Mouse (Mus musculus) forebrain, embryonic 10.5 days (tissue): ENCODE results near the gene Grk6. TPM values are rescaled to one million over a fixed set of nuclear protein-coding genes. Genes with fewer than 3 reads are reported as not detected.

Source experiments
- DNase-seq: peaks from one replicate; pipeline ENCODE4 v3.0.0-alpha.2; 2017; ENCODE audit warnings: low spot score; ENCODE audit errors: extremely low spot score
- H3K27ac ChIP-seq: fragments of 300-500 bp; sonication (generic); 2 replicates; pipeline ENCODE4 v1.5.1; 2016; ENCODE audit warnings: mild to moderate bottlenecking
- H3K27me3 ChIP-seq: fragments of 300-500 bp; sonication (generic); 2 replicates; pipeline ENCODE4 v1.6.1; 2016; ENCODE audit warnings: mild to moderate bottlenecking; ENCODE audit not compliant: poor library complexity, severe bottlenecking
- H3K36me3 ChIP-seq: fragments of 300-500 bp; sonication (generic); replicated peaks from 2 replicates; pipeline ENCODE4 v1.6.1; 2016; ENCODE audit warnings: mild to moderate bottlenecking, moderate library complexity
- H3K4me1 ChIP-seq: fragments of 300-500 bp; sonication (generic); 2 replicates; pipeline ENCODE4 v1.6.1; 2016
- H3K4me3 ChIP-seq: fragments of 300-500 bp; sonication (generic); 2 replicates; pipeline ENCODE4 v1.5.1; 2016; ENCODE audit warnings: mild to moderate bottlenecking, moderate library complexity
- H3K9me3 ChIP-seq: fragments of 300-500 bp; sonication (generic); 2 replicates; pipeline ENCODE4 v1.6.1; 2016; ENCODE audit warnings: mild to moderate bottlenecking, moderate library complexity
- WGBS: fragments of 180-500 bp; shearing (Covaris S2); methylation state at CpG from one replicate; pipeline ENCODE4 v1.1.7; 2016; 5-methylcytosine and 5-hydroxymethylcytosine counted together
- microRNA-seq: library from miRNA; unstranded; fragments of <30 nt; microRNA quantifications from one replicate; pipeline ENCODE4, GENCODE M21; 2017
- polyA plus RNA-seq: library from polyadenylated mRNA; unstranded; fragments of >200 nt; fragmentation: Nextera tagmentation; extraction: Ambion mirVana; gene quantifications from 2 replicates; pipeline ENCODE4 v1.2.1, GENCODE M21; 2016

Grk6 gene
- polyA plus RNA-seq, 1 experiment from 2014 or later: 44.8 TPM

- 92% methylated on average over 8 of the region's 8 CpGs for WGBS
- Histone ChIP-seq H3K4me1 (peaks cover 6% of the 10 kb centered on the region), H3K27ac (no peak overlapping the region), H3K9me3 (no peaks in the 10 kb centered on the region), H3K36me3 (peaks cover 95% of the 10 kb centered on the region), H3K27me3 (no peaks in the 10 kb centered on the region), H3K4me3 (no peak overlapping the region)
- DNase-seq: no peak
These were observed 57.5 kb downstream of the Grk6 start for GRCm38 (mm10) chr13:55502405-55502804.

- DNase-seq: no peak
- Histone ChIP-seq H3K27ac (no peak overlapping the region), H3K36me3 (peaks cover 97% of the 10 kb centered on the region), H3K4me1 (0 out of 2 replicates have a peak, but pooled peaks cover under 1% of the 10 kb centered on the region), H3K4me3 (no peak overlapping the region), H3K27me3 (no peaks in the 10 kb centered on the region), H3K9me3 (no peaks in the 10 kb centered on the region)
- WGBS: 87% methylated on average over 5 of the region's 5 CpGs
These were observed 59.5 kb downstream of the Grk6 start for GRCm38 (mm10) chr13:55504390-55504789.

- H3K9me3 ChIP-seq: no peaks in the 10 kb centered on the region
- no peak for DNase-seq
- peaks cover 98% of the 10 kb centered on the region for H3K36me3 ChIP-seq
- WGBS: 91% methylated on average over 9 of the region's 9 CpGs
- H3K4me3 ChIP-seq: no peak overlapping the region
- no peak overlapping the region for H3K27ac ChIP-seq
- H3K27me3 ChIP-seq: no peaks in the 10 kb centered on the region
- H3K4me1 ChIP-seq: peaks cover 15% of the 10 kb centered on the region
These were observed 60.9 kb downstream of the Grk6 start for GRCm38 (mm10) chr13:55505810-55506209.

DNA sequence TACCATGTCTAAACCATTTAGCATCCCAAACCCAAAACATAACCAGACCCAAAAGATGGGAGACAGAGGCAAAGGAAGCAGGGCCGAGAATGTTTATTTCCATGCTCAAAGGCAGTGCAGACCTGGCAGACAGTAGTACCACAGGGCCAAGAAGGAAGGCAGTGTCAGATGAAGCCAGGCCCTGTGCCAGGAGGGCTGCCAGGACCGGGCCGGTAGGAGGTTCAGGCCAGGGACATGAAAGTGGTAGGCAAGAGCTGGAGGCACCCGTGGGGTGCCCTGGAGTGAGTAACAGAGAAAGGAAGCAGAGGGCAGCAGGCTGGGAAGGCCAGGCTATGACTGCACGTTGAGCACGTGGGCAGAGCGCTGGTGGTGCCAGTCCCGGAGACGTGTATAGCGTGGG lies 61.8 kb downstream of the Grk6 start:
- WGBS: 94% methylated on average over 10 of the region's 10 CpGs
- Histone ChIP-seq H3K4me1 (peaks cover 24% of the 10 kb centered on the region), H3K27ac (no peak overlapping the region), H3K4me3 (no peak overlapping the region), H3K36me3 (peaks cover 92% of the 10 kb centered on the region), H3K27me3 (no peaks in the 10 kb centered on the region), H3K9me3 (no peaks in the 10 kb centered on the region)
- DNase-seq: no peak

GRCm38 (mm10) chr13:55507877-55508276 lies 63.0 kb downstream of the Grk6 start:
- H3K4me3 ChIP-seq: no peak overlapping the region
- DNase-seq: peak; percentile 28
- 65% methylated on average over 11 of the region's 11 CpGs for WGBS

DNA sequence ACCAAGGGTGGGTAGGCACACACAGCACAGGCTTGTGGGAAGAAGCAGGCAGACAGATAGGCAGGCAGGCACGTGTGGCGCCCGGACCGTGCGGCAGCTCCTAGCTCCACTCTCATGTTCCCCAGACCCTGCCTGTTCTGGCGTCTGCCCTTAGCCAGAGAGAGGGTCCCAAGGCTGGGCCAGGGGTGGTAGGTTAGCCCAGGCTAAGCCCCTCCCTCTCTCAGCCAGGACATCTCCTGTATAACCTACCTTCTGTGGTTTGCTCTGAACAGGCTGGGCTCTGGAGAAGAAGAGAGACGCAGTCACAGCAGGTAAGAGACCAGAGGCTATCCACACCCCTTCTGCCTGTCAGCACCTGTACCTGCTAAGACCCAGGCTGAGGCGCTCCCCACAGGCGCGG lies 63.7 kb downstream of the Grk6 start:
- WGBS: 89% methylated on average over 10 of the region's 10 CpGs

More at GRCm38 (mm10) chr13:55507877-55508276, 63.0 kb downstream of the Grk6 start:
- Histone ChIP-seq H3K4me1 (peaks cover 36% of the 10 kb centered on the region), H3K27ac (peak overlapping the region; percentile 27; the same call in 1 of the 2 replicates), H3K27me3 (no peaks in the 10 kb centered on the region), H3K36me3 (peaks cover 81% of the 10 kb centered on the region), H3K9me3 (no peaks in the 10 kb centered on the region)

DNA sequence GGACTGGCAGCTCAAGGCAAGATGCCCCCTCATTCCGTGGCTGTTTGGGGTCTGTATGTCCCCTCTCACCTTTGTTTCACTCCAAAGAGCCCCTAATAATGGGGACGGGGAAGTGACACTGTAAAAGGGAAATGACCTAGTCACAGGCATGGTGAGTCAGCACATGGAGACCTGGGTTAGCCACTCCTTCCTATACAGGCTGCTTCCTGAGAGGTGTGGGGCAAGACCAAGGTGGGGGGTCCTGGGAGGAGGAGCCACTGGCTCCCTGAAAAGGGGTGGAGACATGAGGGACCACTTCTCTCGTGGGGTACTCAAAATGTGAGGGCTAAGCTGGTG lies 65.4 kb downstream of the Grk6 start:
- WGBS: 34% methylated on average over 3 of the region's 3 CpGs
- peak; percentile 34 for DNase-seq
- peaks cover 44% of the 10 kb centered on the region for H3K4me1 ChIP-seq
- peak overlapping the region; percentile 83 for H3K4me3 ChIP-seq
- H3K36me3 ChIP-seq: peaks cover 57% of the 10 kb centered on the region
- H3K9me3 ChIP-seq: no peaks in the 10 kb centered on the region
- peak overlapping the region; percentile 94 for H3K27ac ChIP-seq
- H3K27me3 ChIP-seq: peaks cover 16% of the 10 kb centered on the region

More for the DNA sequence above, 63.7 kb downstream of the Grk6 start:
- Histone ChIP-seq H3K27me3 (no peaks in the 10 kb centered on the region), H3K9me3 (no peaks in the 10 kb centered on the region), H3K27ac (0 out of 2 replicates have a peak overlapping the region, but pooled peaks have one; percentile 27), H3K36me3 (peaks cover 75% of the 10 kb centered on the region), H3K4me3 (no peak overlapping the region), H3K4me1 (peaks cover 39% of the 10 kb centered on the region)
- no peak for DNase-seq

Small RNAs within 50 kb of the gene (microRNA-seq; reads per million reads assigned to microRNA genes)
- gene Mir6943 (not detected), gene Mir6944 (109 reads per million, percentile 49 among the genes with 10 or more reads in this experiment), gene Mir6945 (not detected)

Other genes starting within 250 kb of the Grk6 start
- gene Nsd1, start 235.3 kb upstream of the Grk6 start, polyA plus RNA-seq: 66.8 and 70.1 TPM in 2 replicates
- 502 and 512 TPM in 2 replicates for gene Prelid1, start 124.6 kb upstream of the Grk6 start, polyA plus RNA-seq
- gene Rab24, start 123.1 kb upstream of the Grk6 start, polyA plus RNA-seq: 67.1 and 76.5 TPM in 2 replicates
- gene Mxd3, start 115.2 kb upstream of the Grk6 start, polyA plus RNA-seq: 23.0 and 28.5 TPM in 2 replicates
- gene Lman2, start 82.3 kb upstream of the Grk6 start, polyA plus RNA-seq: 97.8 and 100 TPM in 2 replicates
- gene Rgs14, start 75.3 kb upstream of the Grk6 start, polyA plus RNA-seq: 0.34 and 0.58 TPM in 2 replicates
- not detected in 2 replicates for gene Slc34a1, start 46.9 kb upstream of the Grk6 start, polyA plus RNA-seq
- gene Pfn3, start 29.8 kb upstream of the Grk6 start, polyA plus RNA-seq: not detected in 2 replicates
- not detected in 2 replicates for gene F12, start 18.3 kb upstream of the Grk6 start, polyA plus RNA-seq
- 0.75 and 0.88 TPM in 2 replicates for gene Prr7, start 19.2 kb downstream of the Grk6 start, polyA plus RNA-seq
- gene Dbn1, start 43.0 kb downstream of the Grk6 start, polyA plus RNA-seq: 346 and 355 TPM in 2 replicates
- 200 and 209 TPM in 2 replicates for gene Pdlim7, start 68.6 kb downstream of the Grk6 start, polyA plus RNA-seq
- gene Dok3, start 84.2 kb downstream of the Grk6 start, polyA plus RNA-seq: 3.3 and 4.2 TPM in 2 replicates
- gene Ddx41, start 91.6 kb downstream of the Grk6 start, polyA plus RNA-seq: 96.5 and 98.2 TPM in 2 replicates
- 55.6 and 57.8 TPM in 2 replicates for gene Fam193b, start 126.0 kb downstream of the Grk6 start, polyA plus RNA-seq
- gene Tmed9, start 128.7 kb downstream of the Grk6 start, polyA plus RNA-seq: 129 and 141 TPM in 2 replicates
- gene B4galt7, start 154.8 kb downstream of the Grk6 start, polyA plus RNA-seq: 26.6 and 28.9 TPM in 2 replicates
- 51.6 and 54.5 TPM in 2 replicates for gene Caml, start 177.9 kb downstream of the Grk6 start, polyA plus RNA-seq
- 44.1 and 48.0 TPM in 2 replicates for gene Ddx46, start 190.0 kb downstream of the Grk6 start, polyA plus RNA-seq
- 46.7 and 48.7 TPM in 2 replicates for gene B230219D22Rik, start 248.1 kb downstream of the Grk6 start, polyA plus RNA-seq